Mouse (Mus musculus): Measurements from ENCODE around the gene Hnrnpab.

GRCm38 (mm10) chr11:51620084-51620483 is 13.4 kb upstream of the Hnrnpab start:
- TF ChIP-seq CTCF (IDR thresholded peaks at IDR 0.05; ENCODE audit: low read depth, low read length) (no peak), EP300 (IDR thresholded peaks at IDR 0.05; ENCODE audit: insufficient read depth, low read depth, low read length) (no peak), POLR2A (IDR thresholded peaks at IDR 0.05; ENCODE audit: insufficient read depth, low read length) (no peak)
